Mouse (Mus musculus) embryonic fibroblast, embryonic 13.5 days (primary cell): ENCODE data around the gene Cacnb2. TPM values are rescaled to one million over a fixed set of nuclear protein-coding genes. Genes with fewer than 3 reads are reported as not detected.

Source experiments
- H3K27ac ChIP-seq: 2 replicates; pipeline ENCODE4 v1.5.1; 2012; ENCODE audit warnings: low read length, control low read depth, inconsistent platforms; ENCODE audit not compliant: insufficient read depth
- H3K4me1 ChIP-seq: 2 replicates; pipeline ENCODE4 v1.6.1; 2011; ENCODE audit warnings: low read length; ENCODE audit not compliant: control insufficient read depth, insufficient read depth
- H3K4me3 ChIP-seq: 2 replicates; pipeline ENCODE4 v1.5.1; 2011; ENCODE audit warnings: mild to moderate bottlenecking, control low read depth, low read length; ENCODE audit not compliant: insufficient read depth
- CTCF ChIP-seq: IDR thresholded peaks from 2 replicates; pipeline ENCODE4 v1.5.1; 2011; ENCODE audit warnings: mild to moderate bottlenecking, control low read depth, low read length, moderate library complexity, borderline replicate concordance; ENCODE audit not compliant: insufficient read depth
- POLR2A ChIP-seq: IDR thresholded peaks from 2 replicates; pipeline ENCODE4 v1.6.1; 2011; ENCODE audit warnings: low read depth, mild to moderate bottlenecking, control low read depth, low read length, moderate library complexity
- polyA plus RNA-seq: library from polyadenylated mRNA; stranded (reverse); fragments of >200 nt; gene quantifications from 2 replicates; pipeline ENCODE4 v1.2.4, GENCODE M21; 2011; ENCODE audit warnings: low read depth; ENCODE audit not compliant: missing spikeins, insufficient read length

Cacnb2 gene
- polyA plus RNA-seq, 1 experiment = 5.1 TPM

DNA sequence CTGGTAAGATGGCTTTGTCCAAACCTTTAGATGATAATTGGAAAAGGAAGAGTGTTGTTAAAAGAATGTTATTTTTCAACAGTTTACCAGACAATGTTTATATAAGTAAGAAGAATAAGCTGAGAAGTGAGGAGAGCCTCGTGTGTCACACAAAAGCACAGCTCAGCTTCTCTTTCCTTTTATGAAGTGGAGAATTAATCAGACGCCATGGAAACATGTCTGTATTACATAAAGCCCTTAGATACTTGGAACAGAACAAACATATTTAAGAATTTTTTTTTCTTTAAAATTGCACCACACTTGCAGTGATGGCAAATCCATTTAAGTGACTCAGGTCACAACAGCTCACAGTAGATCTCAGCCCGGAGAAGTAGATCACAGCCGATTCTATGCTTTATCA is 9.8 kb downstream of the Cacnb2 start:
- no peaks in the 10 kb centered on the region; the same call in 1 of the 2 replicates for H3K4me1 ChIP-seq

DNA sequence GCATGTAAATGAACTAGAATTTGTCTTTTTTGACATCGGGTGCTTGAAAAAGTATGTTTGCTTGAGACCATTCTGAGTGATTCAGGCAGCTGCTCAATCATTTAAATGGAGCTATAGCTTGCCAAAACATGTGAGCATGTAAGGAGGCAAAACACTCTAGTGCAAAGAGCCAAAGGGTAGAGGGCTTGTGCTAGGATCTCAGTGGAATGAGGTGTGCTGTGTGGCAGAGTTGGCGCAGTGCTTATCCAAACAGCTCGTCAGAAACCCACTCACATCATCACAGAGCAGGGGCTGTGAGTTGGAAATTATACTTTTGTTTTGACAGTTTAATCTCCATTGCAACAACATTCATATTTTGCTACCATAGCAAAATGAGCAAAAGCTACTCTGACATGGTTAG is 13.5 kb downstream of the Cacnb2 start:
- Histone ChIP-seq H3K4me3 (no peak overlapping the region), H3K27ac (no peak overlapping the region), H3K4me1 (peaks cover 2% of the 10 kb centered on the region)
- TF ChIP-seq POLR2A (no peak), CTCF (no peak)

More for the DNA sequence above, 9.8 kb downstream of the Cacnb2 start:
- Histone ChIP-seq H3K4me3 (no peak overlapping the region), H3K27ac (no peak overlapping the region)
- TF ChIP-seq POLR2A = no peak
- TF ChIP-seq CTCF = no peak

DNA sequence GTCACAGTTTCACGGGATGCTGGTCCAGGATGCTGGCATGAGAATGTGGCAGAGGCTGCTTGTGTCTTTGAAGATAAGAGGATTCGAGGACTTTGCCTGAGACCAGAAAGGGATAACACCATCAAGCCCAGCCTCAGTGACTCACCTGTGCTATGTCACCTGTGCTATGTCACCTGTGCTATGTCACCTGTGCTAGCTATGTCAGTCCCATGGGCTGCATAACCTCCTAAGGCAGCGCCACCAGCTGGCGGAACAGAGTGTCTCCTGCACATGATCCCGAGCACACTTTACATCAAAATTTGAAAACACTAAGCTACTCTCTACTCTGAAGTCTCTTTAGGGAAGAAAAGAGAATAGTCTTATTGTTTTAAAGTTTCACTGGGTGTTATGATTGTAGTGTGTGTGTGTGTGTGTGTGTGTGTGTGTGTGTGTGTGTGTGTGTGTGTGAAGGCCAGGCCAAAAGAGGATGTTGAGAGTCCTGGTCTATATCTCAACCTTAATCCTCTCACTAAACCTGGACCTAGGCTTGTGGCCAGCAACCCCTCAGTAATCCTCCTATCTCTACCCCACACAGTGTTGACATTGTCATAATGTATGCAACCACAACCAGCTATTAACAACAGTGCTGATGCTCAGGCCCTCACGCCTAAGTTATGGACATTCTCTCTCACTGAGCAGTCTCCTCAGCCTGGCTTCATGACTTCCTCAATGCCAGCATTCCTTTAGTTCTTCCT is 17.4 kb downstream of the Cacnb2 start:
- H3K4me3 ChIP-seq = no peak overlapping the region
- H3K4me1 ChIP-seq = peaks cover 2% of the 10 kb centered on the region
- no peak overlapping the region; the same call in 1 of the 2 replicates for H3K27ac ChIP-seq
- TF ChIP-seq POLR2A = no peak
- 0 out of 2 replicates have a peak, but pooled peaks have one; percentile 9 for TF ChIP-seq CTCF

DNA sequence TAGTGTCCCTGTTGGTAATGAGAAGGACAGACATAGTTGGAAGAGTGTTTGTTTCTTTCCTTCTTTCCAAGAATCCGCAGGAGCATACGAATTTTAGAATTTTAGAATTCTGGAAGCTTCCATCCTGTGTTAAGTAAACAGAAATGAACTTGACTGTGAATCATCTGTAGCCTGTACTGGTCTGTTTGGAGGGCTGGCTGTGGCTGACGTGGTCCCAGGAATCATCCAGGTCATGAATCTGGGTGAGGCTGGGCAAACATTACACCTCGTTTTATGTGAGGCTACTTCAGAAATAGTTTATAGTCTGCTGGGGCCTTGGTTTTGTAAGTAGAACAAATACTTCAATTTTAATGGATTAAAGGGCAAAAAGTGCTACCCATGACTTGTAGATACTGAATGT is 18.0 kb downstream of the Cacnb2 start:
- no peak overlapping the region for H3K4me3 ChIP-seq
- TF ChIP-seq POLR2A = no peak
- TF ChIP-seq CTCF = no peak

DNA sequence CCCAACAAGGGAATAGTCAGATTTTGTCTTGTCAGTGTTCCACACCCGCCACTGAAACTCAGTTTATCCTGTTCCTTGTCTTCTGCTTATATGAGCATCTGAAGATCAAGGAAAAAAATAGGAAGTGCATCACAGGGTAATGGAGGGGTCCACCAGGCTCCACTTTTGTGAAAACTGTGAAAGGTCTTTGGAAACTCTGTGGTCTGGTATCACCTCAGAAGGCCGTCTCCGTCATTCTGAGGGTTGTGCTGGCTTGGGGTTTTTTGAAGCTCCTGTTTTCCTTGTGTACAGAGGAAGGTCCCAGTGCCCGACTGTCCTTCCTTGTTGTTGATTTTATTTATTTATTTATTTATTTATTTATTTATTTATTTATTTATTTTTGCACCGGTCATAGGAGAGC is 20.9 kb downstream of the Cacnb2 start:
- TF ChIP-seq CTCF (no peak), POLR2A (no peak)
- Histone ChIP-seq H3K4me3 (no peak overlapping the region), H3K27ac (no peak overlapping the region), H3K4me1 (peaks cover 2% of the 10 kb centered on the region)

More for the DNA sequence above, 18.0 kb downstream of the Cacnb2 start:
- Histone ChIP-seq H3K27ac (no peak overlapping the region; the same call in 1 of the 2 replicates), H3K4me1 (peaks cover 2% of the 10 kb centered on the region)

DNA sequence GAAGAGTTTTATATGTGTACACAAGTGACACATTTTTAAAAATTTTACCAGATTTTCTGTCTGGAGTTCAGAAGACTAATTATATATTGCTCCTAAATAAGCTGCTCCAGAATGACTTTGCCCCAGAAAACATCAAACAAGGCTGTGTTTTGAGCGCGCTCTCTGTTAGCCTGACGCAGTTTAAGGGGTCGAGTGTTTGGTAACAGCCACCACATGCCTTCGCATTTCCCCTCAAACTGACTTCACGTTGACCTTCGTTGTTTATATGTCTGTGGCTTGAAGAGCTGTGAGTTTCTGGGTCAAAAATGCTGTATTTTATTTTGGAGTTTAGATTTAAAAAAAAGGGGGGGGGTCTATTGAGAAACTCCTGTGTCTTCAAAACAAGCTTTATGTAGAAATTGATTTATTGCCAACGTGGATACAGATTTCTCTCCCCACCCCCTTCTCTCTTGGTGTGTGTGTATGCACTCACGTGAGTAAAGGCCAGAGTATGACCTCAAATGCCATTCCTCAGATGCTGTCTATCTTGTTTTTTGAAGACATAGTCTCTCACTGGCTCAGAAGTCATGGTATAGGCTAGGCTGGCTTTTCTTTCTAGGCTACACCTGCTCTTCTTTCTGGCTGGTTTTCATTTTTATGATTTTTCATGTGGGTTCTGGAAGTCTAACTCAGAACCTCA is 27.1 kb downstream of the Cacnb2 start:
- no peaks in the 10 kb centered on the region; the same call in 1 of the 2 replicates for H3K4me1 ChIP-seq
- H3K27ac ChIP-seq = no peak overlapping the region
- TF ChIP-seq CTCF = no peak
- TF ChIP-seq POLR2A = no peak
- H3K4me3 ChIP-seq = no peak overlapping the region

DNA sequence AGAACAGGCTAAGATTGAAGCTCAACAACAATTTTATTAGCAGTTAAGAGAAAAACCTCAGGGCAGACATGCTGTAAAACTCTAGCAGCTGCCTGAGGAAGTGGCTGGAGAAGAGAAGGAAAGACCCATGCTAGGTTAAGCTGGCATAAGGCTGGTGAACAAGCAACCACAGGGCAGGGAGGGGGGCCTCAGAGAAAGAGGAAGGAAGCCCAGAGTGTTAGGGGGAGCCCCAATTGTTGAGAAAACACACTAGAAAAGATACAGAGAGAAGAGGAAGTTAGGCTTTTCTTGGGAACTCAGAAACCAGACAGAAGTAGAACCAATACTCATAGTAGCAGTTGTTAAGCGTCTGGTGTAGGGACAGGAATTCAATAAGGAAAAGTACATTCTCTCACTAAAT is 28.7 kb downstream of the Cacnb2 start:
- TF ChIP-seq CTCF (no peak), POLR2A (no peak)
- H3K4me1 ChIP-seq = no peaks in the 10 kb centered on the region; the same call in 1 of the 2 replicates
- H3K4me3 ChIP-seq = no peak overlapping the region
- H3K27ac ChIP-seq = no peak overlapping the region

DNA sequence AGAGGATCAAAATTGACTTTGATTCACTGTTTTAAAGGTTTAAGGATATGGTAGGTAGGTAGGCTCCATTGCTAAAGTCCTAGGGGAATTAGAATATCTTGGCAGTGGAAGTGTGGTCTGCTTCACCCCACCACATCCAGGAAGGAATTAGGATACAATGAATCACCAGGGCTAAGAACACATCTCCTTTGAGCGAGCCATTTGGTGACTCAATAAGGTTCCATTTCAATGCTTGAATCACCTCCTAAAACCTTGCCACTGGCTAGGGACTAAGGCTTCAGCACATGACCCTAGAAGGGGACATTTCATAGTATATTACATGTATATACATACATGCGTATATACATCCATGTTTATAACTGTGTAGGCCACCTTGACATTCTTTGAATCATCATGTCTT is 30.3 kb downstream of the Cacnb2 start:
- H3K4me1 ChIP-seq = no peaks in the 10 kb centered on the region; the same call in 1 of the 2 replicates
- no peak overlapping the region for H3K4me3 ChIP-seq
- no peak overlapping the region for H3K27ac ChIP-seq
- TF ChIP-seq CTCF (no peak), POLR2A (no peak)

DNA sequence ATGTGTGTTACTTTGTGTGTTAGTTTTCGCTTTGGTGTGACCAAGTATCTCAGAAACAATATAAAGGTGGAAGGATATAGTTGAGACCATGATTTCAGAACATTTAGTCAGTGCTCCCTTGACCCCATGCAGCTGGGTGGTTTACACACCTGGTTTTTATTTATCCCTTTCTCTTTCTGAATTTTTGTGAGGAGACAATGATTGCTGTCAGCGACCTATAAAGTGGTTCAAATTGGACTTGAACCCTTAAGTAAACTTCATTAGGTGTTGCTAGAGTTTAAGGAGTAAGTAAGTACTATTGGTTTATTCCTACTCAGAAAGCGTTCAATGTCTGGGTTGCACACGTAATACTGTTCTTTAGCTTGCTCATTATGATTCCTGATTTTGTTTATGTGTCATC is 36.4 kb downstream of the Cacnb2 start:
- H3K4me3 ChIP-seq = no peak overlapping the region
- H3K27ac ChIP-seq = no peak overlapping the region
- TF ChIP-seq POLR2A = no peak
- no peak for TF ChIP-seq CTCF
- peaks cover 10% of the 10 kb centered on the region for H3K4me1 ChIP-seq

DNA sequence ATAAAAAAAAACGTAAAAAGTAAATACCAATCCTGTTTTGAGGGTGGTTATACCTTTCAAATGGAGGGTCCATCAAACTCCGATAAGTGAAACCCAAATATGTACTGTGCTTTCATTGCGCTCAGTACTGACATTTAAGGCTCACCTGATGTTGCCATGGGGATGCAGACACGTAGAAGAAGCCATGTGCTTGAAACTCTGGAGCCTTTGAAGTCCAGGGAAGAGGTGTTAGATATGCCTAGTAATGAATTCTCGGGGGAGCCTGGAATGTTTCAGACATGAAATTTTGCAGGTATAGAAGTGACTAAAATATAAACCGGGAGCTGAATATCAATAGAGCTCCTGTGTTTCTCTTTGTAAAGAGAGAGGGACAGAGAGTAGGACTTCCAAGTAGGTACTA is 37.0 kb downstream of the Cacnb2 start:
- no peak for TF ChIP-seq CTCF
- TF ChIP-seq POLR2A = no peak
- H3K4me1 ChIP-seq = peaks cover 10% of the 10 kb centered on the region
- H3K4me3 ChIP-seq = no peak overlapping the region
- no peak overlapping the region for H3K27ac ChIP-seq
